Mouse (Mus musculus): Measurements from ENCODE around the gene Dnmt1. TPM values are rescaled to one million over a fixed set of nuclear protein-coding genes. Genes with fewer than 3 reads are reported as not detected.

The Dnmt1 gene
- polyA plus RNA-seq, 1 experiment from 2014 or later: 69.6 TPM

- no peak overlapping the region for H3K4me2 ChIP-seq (replicated peaks; ENCODE audit: low read depth, low read length)
- H3K9ac ChIP-seq (replicated peaks; ENCODE audit: low read depth, low read length): no peak overlapping the region
- 96% methylated on average over 9 of the region's 9 CpGs for WGBS
- H3K27ac ChIP-seq (ENCODE audit: low read length): no peak overlapping the region
- no peaks in the 10 kb centered on the region for H3K9me3 ChIP-seq (ENCODE audit: control insufficient read depth, low read depth, low read length)
- H3K4me3 ChIP-seq (ENCODE audit: low read depth, low read length): no peak overlapping the region
- peaks cover 6% of the 10 kb centered on the region; the same call in 1 of the 2 replicates for H3K4me1 ChIP-seq (ENCODE audit: control insufficient read depth, insufficient read depth, low read length)
- peaks cover 59% of the 10 kb centered on the region for H3K36me3 ChIP-seq (ENCODE audit: control insufficient read depth, insufficient read depth, low read length)
- H3K27me3 ChIP-seq (ENCODE audit: control insufficient read depth, insufficient read depth, low read length): no peaks in the 10 kb centered on the region
- no peak for ATAC-seq (ENCODE audit: insufficient number of reproducible peaks, insufficient read depth, low FRiP score, low read depth)
Measured at GRCm38 (mm10) chr9:20895382-20895781, 64.3 kb downstream of the Dnmt1 start.

- H3K36me3 ChIP-seq (ENCODE audit: control insufficient read depth, insufficient read depth, low read length): peaks cover 66% of the 10 kb centered on the region
- H3K4me3 ChIP-seq (ENCODE audit: low read depth, low read length): no peak overlapping the region
Measured at GRCm38 (mm10) chr9:20894629-20895028, 65.1 kb downstream of the Dnmt1 start.

GRCm38 (mm10) chr9:20893590-20894343 lies 65.9 kb downstream of the Dnmt1 start:
- Histone ChIP-seq H3K9ac (replicated peaks; ENCODE audit: low read depth, low read length) (no peak overlapping the region), H3K27me3 (ENCODE audit: control insufficient read depth, insufficient read depth, low read length) (no peaks in the 10 kb centered on the region), H3K36me3 (ENCODE audit: control insufficient read depth, insufficient read depth, low read length) (peaks cover 71% of the 10 kb centered on the region), H3K4me3 (ENCODE audit: low read depth, low read length) (no peak overlapping the region), H3K27ac (ENCODE audit: low read length) (no peak overlapping the region), H3K9me3 (ENCODE audit: control insufficient read depth, low read depth, low read length) (no peaks in the 10 kb centered on the region), H3K4me2 (replicated peaks; ENCODE audit: low read depth, low read length) (no peak overlapping the region), H3K4me1 (ENCODE audit: control insufficient read depth, insufficient read depth, low read length) (peaks cover 6% of the 10 kb centered on the region; the same call in 1 of the 2 replicates)
- 82% methylated on average over 13 of the region's 13 CpGs for WGBS
- no peak for ATAC-seq (ENCODE audit: insufficient number of reproducible peaks, insufficient read depth, low FRiP score, low read depth)

More at GRCm38 (mm10) chr9:20894629-20895028, 65.1 kb downstream of the Dnmt1 start:
- Histone ChIP-seq H3K9ac (replicated peaks; ENCODE audit: low read depth, low read length) (no peak overlapping the region), H3K27me3 (ENCODE audit: control insufficient read depth, insufficient read depth, low read length) (no peaks in the 10 kb centered on the region), H3K27ac (ENCODE audit: low read length) (no peak overlapping the region), H3K9me3 (ENCODE audit: control insufficient read depth, low read depth, low read length) (no peaks in the 10 kb centered on the region), H3K4me1 (ENCODE audit: control insufficient read depth, insufficient read depth, low read length) (peaks cover 6% of the 10 kb centered on the region; the same call in 1 of the 2 replicates), H3K4me2 (replicated peaks; ENCODE audit: low read depth, low read length) (no peak overlapping the region)
- ATAC-seq (ENCODE audit: insufficient number of reproducible peaks, insufficient read depth, low FRiP score, low read depth): no peak
- WGBS: 91% methylated on average over 15 of the region's 15 CpGs

GRCm38 (mm10) chr9:20893069-20893468 lies 66.6 kb downstream of the Dnmt1 start:
- Histone ChIP-seq H3K4me2 (replicated peaks; ENCODE audit: low read depth, low read length) (no peak overlapping the region), H3K4me3 (ENCODE audit: low read depth, low read length) (no peak overlapping the region), H3K27ac (ENCODE audit: low read length) (no peak overlapping the region), H3K36me3 (ENCODE audit: control insufficient read depth, insufficient read depth, low read length) (peaks cover 71% of the 10 kb centered on the region), H3K9ac (replicated peaks; ENCODE audit: low read depth, low read length) (no peak overlapping the region), H3K9me3 (ENCODE audit: control insufficient read depth, low read depth, low read length) (no peaks in the 10 kb centered on the region), H3K27me3 (ENCODE audit: control insufficient read depth, insufficient read depth, low read length) (no peaks in the 10 kb centered on the region), H3K4me1 (ENCODE audit: control insufficient read depth, insufficient read depth, low read length) (peaks cover 6% of the 10 kb centered on the region; the same call in 1 of the 2 replicates)
- no peak for ATAC-seq (ENCODE audit: insufficient number of reproducible peaks, insufficient read depth, low FRiP score, low read depth)
- 61% methylated on average over 5 of the region's 5 CpGs for WGBS

- Histone ChIP-seq H3K27ac (ENCODE audit: low read length) (no peak overlapping the region), H3K9me3 (ENCODE audit: control insufficient read depth, low read depth, low read length) (no peaks in the 10 kb centered on the region), H3K9ac (replicated peaks; ENCODE audit: low read depth, low read length) (no peak overlapping the region), H3K4me2 (replicated peaks; ENCODE audit: low read depth, low read length) (no peak overlapping the region), H3K4me1 (ENCODE audit: control insufficient read depth, insufficient read depth, low read length) (no peaks in the 10 kb centered on the region), H3K27me3 (ENCODE audit: control insufficient read depth, insufficient read depth, low read length) (no peaks in the 10 kb centered on the region), H3K36me3 (ENCODE audit: control insufficient read depth, insufficient read depth, low read length) (peaks cover 71% of the 10 kb centered on the region), H3K4me3 (ENCODE audit: low read depth, low read length) (no peak overlapping the region)
- no peak for ATAC-seq (ENCODE audit: insufficient number of reproducible peaks, insufficient read depth, low FRiP score, low read depth)
- WGBS: 48% methylated on average over 5 of the region's 5 CpGs
Measured at GRCm38 (mm10) chr9:20892104-20892653, 67.5 kb downstream of the Dnmt1 start.

GRCm38 (mm10) chr9:20891339-20892103 lies 68.2 kb downstream of the Dnmt1 start:
- ATAC-seq (ENCODE audit: insufficient number of reproducible peaks, insufficient read depth, low FRiP score, low read depth): no peak
- Histone ChIP-seq H3K4me3 (ENCODE audit: low read depth, low read length) (no peak overlapping the region), H3K4me2 (replicated peaks; ENCODE audit: low read depth, low read length) (no peak overlapping the region), H3K9ac (replicated peaks; ENCODE audit: low read depth, low read length) (no peak overlapping the region), H3K9me3 (ENCODE audit: control insufficient read depth, low read depth, low read length) (no peaks in the 10 kb centered on the region), H3K27me3 (ENCODE audit: control insufficient read depth, insufficient read depth, low read length) (no peaks in the 10 kb centered on the region), H3K4me1 (ENCODE audit: control insufficient read depth, insufficient read depth, low read length) (no peaks in the 10 kb centered on the region), H3K36me3 (ENCODE audit: control insufficient read depth, insufficient read depth, low read length) (peaks cover 67% of the 10 kb centered on the region), H3K27ac (ENCODE audit: low read length) (no peak overlapping the region)
- WGBS: 67% methylated on average over 26 of the region's 26 CpGs

GRCm38 (mm10) chr9:20890411-20890810 lies 69.3 kb downstream of the Dnmt1 start:
- Histone ChIP-seq H3K36me3 (ENCODE audit: control insufficient read depth, insufficient read depth, low read length) (peaks cover 58% of the 10 kb centered on the region), H3K4me1 (ENCODE audit: control insufficient read depth, insufficient read depth, low read length) (no peaks in the 10 kb centered on the region), H3K9me3 (ENCODE audit: control insufficient read depth, low read depth, low read length) (no peaks in the 10 kb centered on the region), H3K27me3 (ENCODE audit: control insufficient read depth, insufficient read depth, low read length) (no peaks in the 10 kb centered on the region), H3K4me3 (ENCODE audit: low read depth, low read length) (no peak overlapping the region), H3K9ac (replicated peaks; ENCODE audit: low read depth, low read length) (no peak overlapping the region), H3K4me2 (replicated peaks; ENCODE audit: low read depth, low read length) (no peak overlapping the region), H3K27ac (ENCODE audit: low read length) (no peak overlapping the region)
- no peak for ATAC-seq (ENCODE audit: insufficient number of reproducible peaks, insufficient read depth, low FRiP score, low read depth)
- 88% methylated on average over 5 of the region's 5 CpGs for WGBS
